Mouse (Mus musculus): ENCODE results near the gene Sbno1. TPM values are rescaled to one million over a fixed set of nuclear protein-coding genes. Genes with fewer than 3 reads are reported as not detected.

Gene Sbno1
- total RNA-seq, 2 experiments from 2014 or later: 180 to 185 TPM

DNA sequence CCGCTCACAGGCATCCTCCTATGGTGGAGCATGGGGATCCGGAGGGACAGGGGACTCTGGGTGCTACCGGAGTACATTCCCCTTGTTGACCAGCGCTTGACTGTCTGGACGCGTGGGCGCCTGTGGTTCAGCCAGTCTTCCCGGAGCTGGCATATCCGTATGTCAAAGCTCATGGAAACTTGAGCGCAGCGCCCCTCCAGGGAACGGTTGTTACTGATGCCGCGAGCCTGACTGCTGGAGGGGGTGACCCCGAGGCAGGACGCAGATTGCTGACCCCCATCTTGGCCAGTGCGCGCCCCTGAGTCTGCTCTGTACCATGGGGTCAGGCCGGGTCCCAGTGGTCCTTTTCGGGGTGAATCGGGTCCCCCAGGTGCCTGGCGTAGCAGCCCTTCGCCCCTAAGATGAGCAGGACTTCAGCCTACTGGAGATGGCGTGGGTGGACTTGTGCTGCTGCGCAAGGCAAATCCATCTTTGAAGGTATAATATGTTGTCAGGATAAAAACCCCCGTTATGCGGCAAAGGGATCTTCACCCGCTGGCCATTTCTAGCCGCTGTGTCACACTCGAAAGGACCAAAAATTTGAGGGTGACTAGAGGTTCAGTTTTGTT, 14.4 kb upstream of the Sbno1 start:
- peak; percentile 36 for TF ChIP-seq CTCF (IDR thresholded peaks at IDR 0.05)
- intact Hi-C loops (cut with DNase I): no loop called here
- H3K27ac ChIP-seq: peak overlapping the region; percentile 85
- peak overlapping the region; percentile 68 for H3K4me3 ChIP-seq
- DNase-seq (ENCODE audit: extremely low spot score in 1 of 2, low spot score in 2 of 2): peak; percentile 45 to 54

- no peak; the same call in 1 of the 2 replicates for TF ChIP-seq CTCF (IDR thresholded peaks at IDR 0.05)
- Histone ChIP-seq H3K4me3 (peak within 1 kb of the TSS; percentile 68), H3K27ac (peak within 1 kb of the TSS; percentile 85)
- DNase-seq (ENCODE audit: extremely low spot score in 1 of 2, low spot score in 2 of 2): peak; percentile 93
- intact Hi-C loops (cut with DNase I): loop anchor here (10.0 kb wide), 1 partner anchor 425 kb away; the partner anchor contains the start of genes Ccdc92 and Zfp664
Observed at GRCm38 (mm10) chr5:124439447-124440093, 13.8 kb upstream of the Sbno1 start, which contains the start of gene Kmt5a. TSS of gene Kmt5a (plus strand) at chr5:124439930.

GRCm38 (mm10) chr5:124438746-124439145, 12.9 kb upstream of the Sbno1 start:
- intact Hi-C loops (cut with DNase I): loop anchor here (10.0 kb wide), 1 partner anchor 426 kb away; the partner anchor contains the start of genes Ccdc92 and Zfp664
- Histone ChIP-seq H3K27ac (no peak overlapping the region), H3K4me3 (no peak overlapping the region)
- no peak for DNase-seq (ENCODE audit: extremely low spot score in 1 of 2, low spot score in 2 of 2)
- no peak for TF ChIP-seq CTCF (IDR thresholded peaks at IDR 0.05)

- no peak for DNase-seq (ENCODE audit: extremely low spot score in 1 of 2, low spot score in 2 of 2)
- Histone ChIP-seq H3K27ac (no peak overlapping the region), H3K4me3 (no peak overlapping the region)
- intact Hi-C loops (cut with DNase I): loop anchor here (10.0 kb wide), 1 partner anchor 427 kb away; the partner anchor contains the start of genes Ccdc92 and Zfp664
- peak; percentile 23 for TF ChIP-seq CTCF (IDR thresholded peaks at IDR 0.05)
Observed at GRCm38 (mm10) chr5:124438229-124438628, 12.4 kb upstream of the Sbno1 start.

- H3K4me3 ChIP-seq: no peak overlapping the region
- DNase-seq (ENCODE audit: extremely low spot score in 1 of 2, low spot score in 2 of 2): no peak
- no peak overlapping the region for H3K27ac ChIP-seq
- intact Hi-C loops (cut with DNase I): loop anchor here (2.0 to 10.0 kb wide), 2 partner anchors 106 to 432 kb away; partner anchors contain the start of genes Ccdc92 and Zfp664
- no peak for TF ChIP-seq CTCF (IDR thresholded peaks at IDR 0.05)
Observed at GRCm38 (mm10) chr5:124433048-124433447, 7.2 kb upstream of the Sbno1 start.

DNA sequence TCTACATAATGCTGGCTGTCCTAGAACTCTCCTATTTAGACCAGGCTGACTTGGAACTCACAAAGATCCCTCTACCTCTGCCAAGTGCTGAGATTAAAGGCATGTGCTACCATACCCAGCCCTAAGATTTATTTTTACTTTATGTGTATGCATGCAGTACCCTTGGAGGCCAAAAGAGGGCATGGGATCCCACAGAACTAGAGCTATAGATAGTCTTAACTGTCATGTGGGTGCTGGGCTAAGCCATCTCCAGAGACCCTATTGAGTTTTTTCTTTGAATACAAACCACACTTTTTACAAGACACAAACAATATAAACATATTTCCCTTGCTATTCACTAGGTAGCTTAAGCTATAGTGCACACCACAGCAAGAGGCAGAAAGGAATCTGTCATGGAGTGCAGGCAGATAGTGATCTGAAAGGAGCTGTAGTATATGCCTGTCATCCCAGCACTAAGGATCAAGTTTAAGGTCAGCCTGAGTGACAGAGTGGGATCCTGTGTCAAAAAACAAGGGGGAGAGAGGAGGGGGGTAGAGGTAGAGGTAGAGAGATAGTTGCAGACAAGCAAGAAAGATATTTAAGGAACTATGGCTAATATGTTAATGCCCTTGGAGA, 6.7 kb upstream of the Sbno1 start:
- peak; percentile 91 for TF ChIP-seq CTCF (IDR thresholded peaks at IDR 0.05)
- Histone ChIP-seq H3K4me3 (no peak overlapping the region), H3K27ac (no peak overlapping the region)
- intact Hi-C loops (cut with DNase I): loop anchor here (2.0 to 10.0 kb wide), 2 partner anchors 106 to 432 kb away; partner anchors contain the start of genes Ccdc92 and Zfp664
- DNase-seq (ENCODE audit: extremely low spot score in 1 of 2, low spot score in 2 of 2): peak; percentile 68 to 70

DNA sequence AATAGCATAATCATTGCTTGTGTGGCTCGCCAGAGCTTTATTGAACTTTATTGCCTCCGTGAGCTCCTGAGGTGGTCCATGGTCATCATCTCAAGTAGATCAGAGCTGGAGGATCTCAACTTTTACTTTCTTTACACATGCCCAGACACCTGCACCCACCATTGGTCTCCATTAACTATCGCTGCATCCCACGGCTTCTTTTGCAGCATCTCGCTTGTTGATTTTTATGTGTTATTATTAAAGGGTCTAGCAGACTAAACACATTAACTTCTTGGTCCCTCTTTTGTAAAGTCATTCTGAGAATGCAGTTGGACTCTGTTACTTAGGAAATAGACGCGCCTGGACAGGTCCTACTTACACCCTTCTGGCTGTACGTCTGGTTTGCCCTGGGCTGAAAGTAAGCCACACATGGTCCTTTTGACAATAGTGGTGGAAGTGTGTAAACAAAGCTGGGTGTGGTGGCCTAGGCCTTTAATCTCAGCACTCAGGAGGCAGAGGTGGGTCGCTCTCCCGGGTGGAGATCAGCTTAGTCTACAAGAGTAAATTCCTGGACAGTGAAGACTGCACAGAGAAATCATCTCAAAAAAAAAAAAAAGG, 772 bp upstream of the Sbno1 start:
- Histone ChIP-seq H3K4me3 (peak overlapping the region; percentile 77), H3K27ac (peak overlapping the region; percentile 98)
- no peak for DNase-seq (ENCODE audit: extremely low spot score in 1 of 2, low spot score in 2 of 2)
- no peak for TF ChIP-seq CTCF (IDR thresholded peaks at IDR 0.05)
- intact Hi-C loops (cut with DNase I): no loop called here

DNA sequence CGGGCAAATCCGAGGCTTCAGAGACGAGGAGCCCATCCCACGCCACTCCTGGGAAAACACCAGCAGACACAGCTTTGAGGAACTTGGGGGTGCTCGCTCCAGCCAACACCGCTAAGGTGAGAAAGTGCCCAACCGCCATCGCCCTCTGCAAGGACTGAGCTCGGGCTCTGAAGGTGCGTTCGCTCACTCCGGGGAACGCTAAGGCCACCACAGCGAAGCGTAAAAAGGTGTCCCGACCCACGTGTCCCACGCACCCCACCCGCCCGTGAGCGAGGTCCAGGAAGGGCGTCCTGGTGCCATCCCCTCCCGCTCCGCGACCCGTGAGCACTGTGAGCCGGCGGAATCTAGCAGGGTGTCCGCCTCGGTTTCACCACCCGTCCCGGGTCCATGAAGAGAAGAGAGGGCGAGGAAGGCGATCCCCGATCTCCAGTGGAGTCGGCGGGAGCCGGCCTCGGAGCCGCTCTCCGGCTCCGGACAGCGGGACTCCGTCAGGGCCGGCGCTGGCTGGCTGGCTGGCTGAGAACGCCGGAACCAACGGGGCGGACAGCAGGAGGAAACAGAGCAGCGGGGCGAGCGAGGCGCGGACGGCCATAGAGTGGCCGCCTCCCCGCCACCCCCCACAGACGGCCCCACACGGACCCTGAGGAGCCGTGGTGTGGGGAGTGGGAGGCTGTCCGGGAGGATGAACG, 934 bp downstream of the Sbno1 start:
- peak; percentile 26 to 28 for DNase-seq (ENCODE audit: extremely low spot score in 1 of 2, low spot score in 2 of 2)
- Histone ChIP-seq H3K4me3 (peak overlapping the region; percentile 77), H3K27ac (peak overlapping the region; percentile 91)
- intact Hi-C loops (cut with DNase I): loop anchor here (1.0 kb wide), 1 partner anchor 114 kb away; no protein-coding TSS in a partner anchor
- TF ChIP-seq CTCF (IDR thresholded peaks at IDR 0.05): no peak

DNA sequence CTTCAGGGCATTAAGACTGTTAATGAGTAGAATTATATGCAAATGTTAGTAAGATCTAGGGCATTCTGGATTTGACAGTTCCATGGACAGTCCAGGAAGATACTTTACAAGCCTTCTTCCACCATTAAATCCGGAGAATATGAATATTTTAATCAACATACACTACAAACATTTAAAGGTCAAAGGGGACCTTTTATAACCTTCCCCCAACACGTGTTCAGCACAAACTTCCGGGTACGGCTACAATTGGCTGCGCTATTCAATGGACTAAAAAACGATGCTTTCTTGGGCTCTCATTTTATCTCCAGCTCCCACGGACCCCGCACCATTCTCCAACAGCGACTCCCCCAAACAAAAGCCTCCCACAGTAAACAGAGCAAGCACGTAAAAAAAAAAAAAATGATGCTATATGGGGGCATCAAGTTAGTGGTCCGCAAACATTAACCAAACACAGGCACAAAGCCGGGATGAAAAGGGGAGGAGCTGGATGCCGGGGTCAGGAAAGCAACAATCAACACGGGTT, 1.5 kb downstream of the Sbno1 start:
- intact Hi-C loops (cut with DNase I): loop anchor here (1.0 kb wide), 1 partner anchor 115 kb away; no protein-coding TSS in a partner anchor
- Histone ChIP-seq H3K4me3 (peak overlapping the region; percentile 77), H3K27ac (peak overlapping the region; percentile 91)
- no peak for DNase-seq (ENCODE audit: extremely low spot score in 1 of 2, low spot score in 2 of 2)
- TF ChIP-seq CTCF (IDR thresholded peaks at IDR 0.05): no peak

- Histone ChIP-seq H3K4me3 (no peak overlapping the region), H3K27ac (no peak overlapping the region)
- intact Hi-C loops (cut with DNase I): no loop called here
- no peak for DNase-seq (ENCODE audit: extremely low spot score in 1 of 2, low spot score in 2 of 2)
- no peak for TF ChIP-seq CTCF (IDR thresholded peaks at IDR 0.05)
Observed at GRCm38 (mm10) chr5:124421786-124422185, 4.0 kb downstream of the Sbno1 start.

DNA sequence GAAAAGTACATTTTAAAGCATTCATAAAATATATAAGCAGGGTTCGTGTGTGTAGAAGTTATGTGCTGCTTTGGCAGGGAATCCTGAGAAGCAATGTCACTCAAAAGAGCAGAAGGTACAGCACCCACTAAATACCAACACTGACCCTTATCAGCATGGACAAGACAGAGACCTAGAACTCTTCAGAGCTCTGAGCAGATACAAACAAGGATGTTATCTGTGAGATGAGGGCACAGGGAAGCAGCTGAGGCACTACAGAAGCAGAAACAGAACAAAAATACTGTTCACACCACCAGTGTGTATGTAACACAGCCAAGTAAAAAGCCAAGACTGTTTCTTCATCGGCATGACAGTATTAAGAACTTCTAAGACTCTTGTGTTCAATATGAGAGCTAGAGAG, 6.9 kb downstream of the Sbno1 start:
- no peak overlapping the region for H3K27ac ChIP-seq
- intact Hi-C loops (cut with DNase I): no loop called here
- no peak for DNase-seq (ENCODE audit: extremely low spot score in 1 of 2, low spot score in 2 of 2)

More for the DNA sequence above, 6.9 kb downstream of the Sbno1 start:
- no peak overlapping the region for H3K4me3 ChIP-seq
- no peak for TF ChIP-seq CTCF (IDR thresholded peaks at IDR 0.05)
